Mouse (Mus musculus) cerebellum, adult 2 months (tissue): ENCODE results near the gene Xpnpep3. TPM values are rescaled to one million over a fixed set of nuclear protein-coding genes. Genes with fewer than 3 reads are reported as not detected.

Experiments
- DNase-seq, 2 experiments: peaks; one replicate each; pipeline ENCODE4 v3.0.0; 2021
- H3K27ac ChIP-seq: fragments of 200-500 bp; 2 replicates; pipeline ENCODE4 v1.5.1; 2012; ENCODE audit warnings: low read length, control low read depth, inconsistent platforms; ENCODE audit not compliant: insufficient read depth
- H3K27me3 ChIP-seq: fragments of 200-500 bp; 2 replicates; pipeline ENCODE4 v1.6.1; 2012; ENCODE audit warnings: inconsistent platforms, mild to moderate bottlenecking, low read length, moderate library complexity; ENCODE audit not compliant: control insufficient read depth, insufficient read depth
- H3K4me1 ChIP-seq: fragments of 200-500 bp; 2 replicates; pipeline ENCODE4 v1.6.1; 2011; ENCODE audit warnings: low read length; ENCODE audit not compliant: control insufficient read depth, insufficient read depth
- H3K4me3 ChIP-seq: fragments of 200-500 bp; replicated peaks from 2 replicates; pipeline ENCODE3; 2011; ENCODE audit warnings: mild to moderate bottlenecking, low read depth, low read length, control low read depth; ENCODE audit not compliant: insufficient read depth
- CTCF ChIP-seq: fragments of 200-500 bp; IDR thresholded peaks from 2 replicates; pipeline ENCODE4 v1.5.1; 2011; ENCODE audit warnings: low read depth, mild to moderate bottlenecking, control low read depth, low read length, moderate library complexity, borderline replicate concordance; ENCODE audit not compliant: insufficient read depth
- POLR2A ChIP-seq: fragments of 200-500 bp; IDR thresholded peaks from 2 replicates; pipeline ENCODE4 v1.6.1; 2011; ENCODE audit warnings: low read length, control low read depth, borderline replicate concordance; ENCODE audit not compliant: insufficient read depth
- WGBS: fragments of 180-500 bp; shearing (Covaris S2); methylation state at CpG from one replicate; pipeline ENCODE4 v1.1.7; 2018; 5-methylcytosine and 5-hydroxymethylcytosine counted together
- polyA plus RNA-seq: library from polyadenylated mRNA; depleted of rRNA; stranded (reverse); fragments of >200 nt; gene quantifications from 2 replicates; pipeline ENCODE4 v1.2.3, GENCODE M21; 2012

Gene Xpnpep3
- polyA plus RNA-seq, 1 experiment = 7.3 TPM

DNA sequence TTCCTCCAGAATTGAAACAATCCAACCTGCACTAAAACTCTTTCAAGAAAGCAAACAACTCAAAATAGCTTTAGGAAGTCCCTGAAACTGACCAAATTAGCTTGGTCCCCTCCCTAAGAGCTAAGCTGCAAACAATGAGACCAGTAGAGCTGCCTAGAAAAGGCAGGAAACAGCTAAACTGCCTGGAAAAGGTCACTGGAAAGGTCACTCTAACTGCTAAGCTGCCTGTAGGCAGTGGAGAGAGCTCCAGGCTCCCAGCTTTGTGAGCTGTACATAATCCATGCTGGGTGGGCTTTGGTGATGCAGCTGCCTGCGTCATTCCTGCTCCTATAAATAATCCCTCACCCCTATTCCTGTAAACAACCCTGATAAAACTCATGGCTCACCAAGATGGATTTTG is 29.6 kb upstream of the Xpnpep3 start:
- DNase-seq = no peak
- WGBS = 93% methylated on average over 1 of the region's 1 CpGs
- Histone ChIP-seq H3K4me1 (no peaks in the 10 kb centered on the region), H3K27ac (no peak overlapping the region), H3K4me3 (no peak overlapping the region), H3K27me3 (no peaks in the 10 kb centered on the region)
- no peak for TF ChIP-seq CTCF
- no peak for TF ChIP-seq POLR2A

DNA sequence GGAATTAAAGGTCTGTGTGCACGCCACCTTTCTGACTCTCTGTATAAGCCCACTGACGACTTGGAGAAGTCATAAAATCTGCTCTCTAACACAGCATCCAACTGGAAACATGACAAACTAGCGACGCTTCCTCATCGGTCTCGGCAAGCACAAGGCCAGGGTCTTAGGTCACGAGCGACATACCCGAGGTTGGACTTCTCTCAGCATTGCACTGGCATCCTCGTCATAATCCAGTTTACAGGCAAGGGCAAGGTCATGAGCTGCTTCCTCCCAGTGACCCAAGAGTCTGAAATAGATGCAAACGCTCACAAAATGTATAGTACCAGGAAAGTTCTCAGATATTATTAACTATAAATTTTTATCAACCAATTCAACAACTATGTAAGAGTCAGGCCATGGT is 25.3 kb upstream of the Xpnpep3 start:
- no peak for TF ChIP-seq POLR2A
- TF ChIP-seq CTCF = no peak
- Histone ChIP-seq H3K27me3 (no peaks in the 10 kb centered on the region), H3K4me1 (no peaks in the 10 kb centered on the region), H3K4me3 (no peak overlapping the region), H3K27ac (no peak overlapping the region)
- DNase-seq = no peak
- WGBS = 92% methylated on average over 11 of the region's 11 CpGs

DNA sequence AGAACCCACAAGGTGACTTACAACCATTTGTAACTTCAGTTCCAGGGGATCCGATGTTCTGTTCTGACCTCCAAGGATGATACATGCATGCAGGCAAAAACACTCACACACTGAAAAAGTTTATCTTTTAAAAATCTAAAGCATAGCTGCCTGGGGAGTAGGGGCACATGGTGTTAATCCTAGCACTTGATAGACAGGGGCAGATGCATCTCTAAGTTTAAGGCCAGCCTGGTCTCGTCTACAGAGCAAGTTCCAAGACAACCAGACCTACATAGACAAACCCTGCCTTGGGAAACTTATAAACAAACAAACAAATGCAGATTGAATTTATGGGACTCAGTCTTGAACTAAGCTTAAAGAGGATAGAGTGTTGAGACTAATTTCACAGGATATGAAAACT is 21.1 kb upstream of the Xpnpep3 start:
- Histone ChIP-seq H3K27me3 (no peaks in the 10 kb centered on the region), H3K4me1 (no peaks in the 10 kb centered on the region), H3K4me3 (no peak overlapping the region), H3K27ac (no peak overlapping the region)
- TF ChIP-seq POLR2A (no peak), CTCF (no peak)
- WGBS = 85% methylated on average over 2 of the region's 2 CpGs
- no peak for DNase-seq

DNA sequence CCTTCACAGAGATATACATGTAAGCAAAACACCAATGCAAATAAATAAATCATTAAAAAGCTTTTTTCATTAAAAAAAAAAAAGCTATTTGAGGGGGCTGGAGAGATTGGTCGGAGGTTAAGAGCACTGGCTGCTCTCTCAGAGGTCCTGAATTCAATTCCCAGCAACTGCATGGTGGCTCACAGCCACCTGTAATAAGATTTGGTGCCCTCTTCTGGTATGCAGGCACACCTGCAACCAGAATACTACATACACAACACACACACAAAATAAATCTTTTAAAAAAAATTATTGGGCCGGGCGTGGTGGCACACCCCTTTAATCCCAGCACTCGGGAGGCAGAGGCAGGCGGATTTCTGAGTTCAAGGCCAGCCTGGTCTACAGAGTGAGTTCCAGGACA is 13.6 kb upstream of the Xpnpep3 start:
- no peak for TF ChIP-seq CTCF
- no peaks in the 10 kb centered on the region for H3K27me3 ChIP-seq
- H3K4me1 ChIP-seq = no peaks in the 10 kb centered on the region
- 97% methylated on average over 5 of the region's 5 CpGs for WGBS
- H3K27ac ChIP-seq = no peak overlapping the region
- no peak for DNase-seq
- no peak overlapping the region for H3K4me3 ChIP-seq

DNA sequence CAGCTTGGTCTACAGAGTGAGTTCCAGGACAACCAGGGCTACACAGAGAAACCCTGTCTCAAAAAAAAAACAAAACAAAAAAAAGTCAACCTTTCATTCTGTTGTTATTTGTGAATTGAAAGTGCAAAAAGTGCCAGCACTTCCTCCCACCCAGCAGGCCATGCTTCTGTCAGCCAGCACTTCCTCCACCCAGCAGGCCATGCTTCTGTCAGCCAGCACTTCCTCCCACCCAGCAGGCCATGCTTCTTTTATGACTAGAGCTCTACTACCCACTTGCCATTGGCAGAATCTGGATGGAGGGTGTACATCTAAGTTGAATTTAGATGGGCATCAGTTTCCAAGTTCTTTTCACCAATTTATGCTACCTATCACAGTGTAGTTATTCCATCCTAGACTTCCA is 6.9 kb upstream of the Xpnpep3 start:
- Histone ChIP-seq H3K27ac (no peak overlapping the region), H3K27me3 (no peaks in the 10 kb centered on the region), H3K4me1 (peaks cover 2% of the 10 kb centered on the region), H3K4me3 (no peak overlapping the region)
- TF ChIP-seq POLR2A (no peak), CTCF (no peak)
- DNase-seq = peak; percentile 39 to 64

DNA sequence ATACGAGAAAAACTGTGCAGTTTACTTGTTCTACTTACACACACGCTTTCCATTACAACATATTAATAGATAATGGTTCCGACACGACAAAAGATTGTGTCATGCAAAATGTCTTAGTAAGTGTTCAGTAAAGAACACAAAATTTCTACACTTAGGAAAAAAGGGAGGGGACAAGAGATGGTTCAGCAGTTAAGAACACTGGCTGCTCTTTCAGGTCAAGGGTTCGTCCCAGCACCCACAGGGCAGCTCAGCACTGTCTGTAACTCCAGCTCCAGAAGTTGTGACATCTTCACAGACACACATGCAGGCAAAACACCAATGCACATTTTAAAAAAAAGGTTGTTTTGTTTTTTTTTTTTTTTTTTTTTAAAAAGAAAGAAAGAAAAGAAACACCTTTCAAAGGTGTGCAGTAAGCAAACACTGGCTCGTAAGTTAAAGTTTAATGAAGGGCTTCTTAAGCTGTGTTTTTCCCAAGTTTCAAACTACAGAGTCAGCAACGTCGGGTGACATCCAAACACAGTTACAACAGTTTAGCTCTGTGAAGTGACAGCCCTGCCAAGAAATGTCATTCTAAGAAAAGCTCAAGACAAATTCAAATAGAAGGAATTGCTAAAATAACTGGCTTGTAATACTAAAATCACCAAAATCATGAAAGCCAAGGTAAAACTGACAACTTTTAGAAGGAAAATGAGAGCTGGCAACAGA is 5.6 kb upstream of the Xpnpep3 start:
- Histone ChIP-seq H3K4me1 (peaks cover 2% of the 10 kb centered on the region), H3K4me3 (no peak overlapping the region), H3K27me3 (no peaks in the 10 kb centered on the region), H3K27ac (no peak overlapping the region)
- WGBS = 72% methylated on average over 8 of the region's 8 CpGs
- TF ChIP-seq CTCF = no peak
- TF ChIP-seq POLR2A = no peak
- no peak for DNase-seq

DNA sequence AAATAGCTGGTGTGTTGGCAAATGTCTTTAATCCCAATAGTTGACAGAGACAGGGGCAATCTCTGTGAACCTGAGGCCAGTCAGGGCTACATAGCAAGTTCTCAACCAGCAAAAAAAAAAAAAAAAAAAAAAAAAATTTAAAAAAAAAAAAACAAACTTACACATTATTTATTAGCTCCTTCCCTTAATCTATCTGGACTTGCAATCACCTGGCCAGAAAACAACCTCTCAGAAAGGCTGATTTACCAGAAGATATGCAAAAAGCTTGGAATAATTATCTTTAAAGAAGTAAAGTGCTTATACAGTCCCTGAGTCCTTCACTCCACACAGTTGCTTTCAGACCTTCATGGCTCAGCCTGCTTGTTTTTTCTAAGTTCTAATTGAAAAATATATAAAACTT is 1.7 kb upstream of the Xpnpep3 start:
- H3K4me1 ChIP-seq = peaks cover 2% of the 10 kb centered on the region
- no peak for DNase-seq
- H3K4me3 ChIP-seq = no peak overlapping the region
- no peak overlapping the region for H3K27ac ChIP-seq
- no peak for TF ChIP-seq POLR2A
- TF ChIP-seq CTCF = no peak
- H3K27me3 ChIP-seq = no peaks in the 10 kb centered on the region

DNA sequence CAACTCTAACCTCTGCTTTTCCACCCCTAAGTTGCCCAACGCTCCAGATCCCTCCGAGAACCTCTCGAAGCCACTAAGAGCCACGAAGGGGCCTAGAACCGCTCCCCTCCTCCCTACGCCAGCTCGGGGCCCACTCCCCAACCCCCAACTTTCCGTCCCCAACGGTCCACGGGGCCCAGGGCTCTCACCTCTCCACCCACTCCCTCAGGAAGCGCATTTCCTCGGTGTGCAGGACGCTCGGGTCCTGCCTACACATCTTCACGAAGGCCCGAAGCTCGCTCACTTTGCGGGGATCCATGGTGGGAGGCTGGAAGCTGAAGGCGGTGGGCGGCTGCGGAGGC is 671 bp upstream of the Xpnpep3 start:
- WGBS = under 1% methylated on average over 21 of the region's 21 CpGs
- no peak for DNase-seq
- H3K4me3 ChIP-seq = peak overlapping the region; percentile 94
- no peaks in the 10 kb centered on the region for H3K27me3 ChIP-seq
- TF ChIP-seq POLR2A = no peak
- TF ChIP-seq CTCF = no peak
- H3K4me1 ChIP-seq = peaks cover under 1% of the 10 kb centered on the region
- peak overlapping the region; percentile 100 for H3K27ac ChIP-seq
